Mouse (Mus musculus) heart, adult 2 months (tissue): ENCODE measurements around the gene Man1c1. TPM values are rescaled to one million over a fixed set of nuclear protein-coding genes. Genes with fewer than 3 reads are reported as not detected.
A peak's percentile ranks its signal among the peaks of the same experiment; 100 is the strongest.

ENCODE experiments used
- DNase-seq, 2 experiments: peaks; one replicate each; pipeline ENCODE4 v3.0.0; 2021
- H3K27ac ChIP-seq: fragments of 200-600 bp; 2 replicates; pipeline ENCODE4 v1.8.1; 2022
- H3K27me3 ChIP-seq: fragments of 200-500 bp; 2 replicates; pipeline ENCODE4 v1.6.1; 2012; ENCODE audit warnings: mild to moderate bottlenecking, low read length, inconsistent platforms, mixed read lengths; ENCODE audit not compliant: control insufficient read depth, insufficient read depth
- H3K36me3 ChIP-seq: fragments of 200-500 bp; 2 replicates; pipeline ENCODE4 v1.6.1; 2012; ENCODE audit warnings: low read length, inconsistent platforms; ENCODE audit not compliant: control insufficient read depth, insufficient read depth
- H3K4me1 ChIP-seq: fragments of 200-500 bp; 2 replicates; pipeline ENCODE4 v1.6.1; 2011; ENCODE audit warnings: low read length; ENCODE audit not compliant: control insufficient read depth, insufficient read depth
- H3K4me3 ChIP-seq: fragments of 200-600 bp; 2 replicates; pipeline ENCODE4 v1.8.1; 2022
- H3K79me2 ChIP-seq: fragments of 200-500 bp; replicated peaks from 2 replicates; pipeline ENCODE4 v1.6.1; 2012; ENCODE audit warnings: mild to moderate bottlenecking, inconsistent platforms, low read length, moderate library complexity, mixed read lengths; ENCODE audit not compliant: control insufficient read depth, insufficient read depth
- H3K9ac ChIP-seq: fragments of 200-500 bp; 2 replicates; pipeline ENCODE4 v1.6.1; 2012; ENCODE audit warnings: low read depth, mild to moderate bottlenecking, control low read depth, inconsistent platforms, low read length, mixed read lengths
- CTCF ChIP-seq: fragments of 200-600 bp; IDR thresholded peaks from 2 replicates; pipeline ENCODE4 v1.8.1; 2022; ENCODE audit warnings: antibody characterized with exemption, mild to moderate bottlenecking, moderate library complexity
- EP300 ChIP-seq: fragments of 200-500 bp; IDR thresholded peaks from 2 replicates; pipeline ENCODE4 v1.6.1; 2011; ENCODE audit warnings: low read depth, low read length, control low read depth; ENCODE audit not compliant: insufficient read depth
- POLR2A ChIP-seq: fragments of 200-500 bp; IDR thresholded peaks from 2 replicates; pipeline ENCODE4 v1.6.1; 2011; ENCODE audit warnings: mild to moderate bottlenecking, low read depth, low read length, control low read depth; ENCODE audit not compliant: insufficient read depth
- WGBS: fragments of 180-500 bp; shearing (Covaris S2); methylation state at CpG from one replicate; pipeline ENCODE4 v1.1.7; 2018; 5-methylcytosine and 5-hydroxymethylcytosine counted together
- intact Hi-C: fragments of 180-260 bp; cut with DNase I; formaldehyde crosslinking; loops from one replicate; pipeline ENCODE4 v1.15.1; 2025
- polyA plus RNA-seq: library from polyadenylated mRNA; depleted of rRNA; stranded (reverse); fragments of >200 nt; gene quantifications from 2 replicates; pipeline ENCODE4 v1.2.3, GENCODE M21; 2012
- total RNA-seq, 2 experiments: library from RNA; stranded (reverse); gene quantifications; 2 replicates each; pipeline ENCODE4 v1.2.3; 2021

Gene Man1c1
- total and polyA plus RNA-seq, 3 experiments, result 14.1 to 28.4 (median 24.8) TPM

- WGBS, result 44% methylated on average over 8 of the region's 8 CpGs
- H3K9ac ChIP-seq, result no peak overlapping the region
These were observed 15.4 kb upstream of the Man1c1 start for GRCm38 (mm10) chr4:134719489-134719888.

GRCm38 (mm10) chr4:134713937-134714336 lies 9.8 kb upstream of the Man1c1 start:
- Histone ChIP-seq H3K27ac (no peak overlapping the region), H3K9ac (peak overlapping the region; percentile 53; the same call in 1 of the 2 replicates), H3K27me3 (no peaks in the 10 kb centered on the region), H3K4me3 (no peak overlapping the region), H3K4me1 (peaks cover 1% of the 10 kb centered on the region), H3K36me3 (no peaks in the 10 kb centered on the region), H3K79me2 (no peaks in the 10 kb centered on the region)
- peak; percentile 83 to 86 for DNase-seq
- TF ChIP-seq CTCF, result peak; percentile 91
- no peak for TF ChIP-seq POLR2A
- TF ChIP-seq EP300, result peak; percentile 91
- WGBS, result 8% methylated on average over 8 of the region's 8 CpGs
- intact Hi-C loops, result loop anchor here (1.0 kb wide), 2 partner anchors 131 to 171 kb away; no protein-coding TSS in a partner anchor

More at GRCm38 (mm10) chr4:134719489-134719888, 15.4 kb upstream of the Man1c1 start:
- H3K36me3 ChIP-seq, result no peaks in the 10 kb centered on the region
- no peaks in the 10 kb centered on the region for H3K27me3 ChIP-seq
- TF ChIP-seq POLR2A, result no peak
- DNase-seq, result no peak
- peaks cover 3% of the 10 kb centered on the region for H3K4me1 ChIP-seq
- H3K79me2 ChIP-seq, result no peaks in the 10 kb centered on the region
- intact Hi-C loops, result no loop called here
- H3K27ac ChIP-seq, result no peak overlapping the region
- no peak overlapping the region for H3K4me3 ChIP-seq

- peaks cover 2% of the 10 kb centered on the region; the same call in 1 of the 2 replicates for H3K79me2 ChIP-seq
- H3K9ac ChIP-seq, result no peak overlapping the region
- intact Hi-C loops, result no loop called here
- no peak overlapping the region for H3K27ac ChIP-seq
- H3K36me3 ChIP-seq, result no peaks in the 10 kb centered on the region
- TF ChIP-seq POLR2A (no peak), EP300 (no peak), CTCF (no peak)
- no peak overlapping the region for H3K4me3 ChIP-seq
- peaks cover 8% of the 10 kb centered on the region for H3K4me1 ChIP-seq
- DNase-seq, result no peak
- WGBS, result 74% methylated on average over 5 of the region's 5 CpGs
- no peaks in the 10 kb centered on the region for H3K27me3 ChIP-seq
These were observed 1.2 kb upstream of the Man1c1 start for GRCm38 (mm10) chr4:134705311-134705710.

- intact Hi-C loops, result no loop called here
- no peaks in the 10 kb centered on the region for H3K27me3 ChIP-seq
- H3K36me3 ChIP-seq, result no peaks in the 10 kb centered on the region
- peak overlapping the region; percentile 9; the same call in 1 of the 2 replicates for H3K9ac ChIP-seq
- H3K27ac ChIP-seq, result no peak overlapping the region
- peak overlapping the region; percentile 46 for H3K4me3 ChIP-seq
- H3K4me1 ChIP-seq, result peaks cover 8% of the 10 kb centered on the region
- peaks cover 2% of the 10 kb centered on the region; the same call in 1 of the 2 replicates for H3K79me2 ChIP-seq
- 1% methylated on average over 21 of the region's 21 CpGs for WGBS
- DNase-seq, result no peak
- no peak for TF ChIP-seq CTCF
- no peak for TF ChIP-seq EP300
- TF ChIP-seq POLR2A, result no peak
These were observed 500 bp upstream of the Man1c1 start for GRCm38 (mm10) chr4:134704590-134704989.

GRCm38 (mm10) chr4:134702981-134703834 lies 882 bp downstream of the Man1c1 start:
- no peaks in the 10 kb centered on the region for H3K27me3 ChIP-seq
- H3K9ac ChIP-seq, result peak overlapping the region; percentile 88
- TF ChIP-seq CTCF, result peak; percentile 13; the same call in 1 of the 2 replicates
- no peak for TF ChIP-seq EP300
- peaks cover 8% of the 10 kb centered on the region for H3K4me1 ChIP-seq
- no peaks in the 10 kb centered on the region for H3K36me3 ChIP-seq
- H3K27ac ChIP-seq, result peak overlapping the region; percentile 70
- H3K79me2 ChIP-seq, result peaks cover 2% of the 10 kb centered on the region; the same call in 1 of the 2 replicates
- peak; percentile 76 to 83 for DNase-seq
- intact Hi-C loops, result loop anchor here (1.0 to 2.0 kb wide), 2 partner anchors 75 to 120 kb away; no protein-coding TSS in a partner anchor
- H3K4me3 ChIP-seq, result peak overlapping the region; percentile 75
- under 1% methylated on average over 88 of the region's 90 CpGs for WGBS

GRCm38 (mm10) chr4:134701934-134702333 lies 2.2 kb downstream of the Man1c1 start:
- peak; percentile 80 to 81 for DNase-seq
- intact Hi-C loops, result loop anchor here (1.0 to 2.0 kb wide), 2 partner anchors 74 to 119 kb away; no protein-coding TSS in a partner anchor
- Histone ChIP-seq H3K27me3 (no peaks in the 10 kb centered on the region), H3K4me3 (peak overlapping the region; percentile 75), H3K36me3 (no peaks in the 10 kb centered on the region), H3K79me2 (peaks cover 2% of the 10 kb centered on the region; the same call in 1 of the 2 replicates), H3K4me1 (peaks cover 8% of the 10 kb centered on the region), H3K27ac (peak overlapping the region; percentile 70), H3K9ac (no peak overlapping the region; the same call in 1 of the 2 replicates)
- TF ChIP-seq EP300 (0 out of 2 replicates have a peak, but pooled peaks have one; percentile 62), POLR2A (no peak), CTCF (peak; percentile 100)
- WGBS, result 7% methylated on average over 6 of the region's 6 CpGs
